Mouse (Mus musculus): Measurements from ENCODE around the gene Reps1.
"Not testable (repeated sequence)": the region's sequence is repeated elsewhere in the genome, so short reads cannot be mapped to it uniquely, and the experiment has no call there.

Gene Reps1

DNA sequence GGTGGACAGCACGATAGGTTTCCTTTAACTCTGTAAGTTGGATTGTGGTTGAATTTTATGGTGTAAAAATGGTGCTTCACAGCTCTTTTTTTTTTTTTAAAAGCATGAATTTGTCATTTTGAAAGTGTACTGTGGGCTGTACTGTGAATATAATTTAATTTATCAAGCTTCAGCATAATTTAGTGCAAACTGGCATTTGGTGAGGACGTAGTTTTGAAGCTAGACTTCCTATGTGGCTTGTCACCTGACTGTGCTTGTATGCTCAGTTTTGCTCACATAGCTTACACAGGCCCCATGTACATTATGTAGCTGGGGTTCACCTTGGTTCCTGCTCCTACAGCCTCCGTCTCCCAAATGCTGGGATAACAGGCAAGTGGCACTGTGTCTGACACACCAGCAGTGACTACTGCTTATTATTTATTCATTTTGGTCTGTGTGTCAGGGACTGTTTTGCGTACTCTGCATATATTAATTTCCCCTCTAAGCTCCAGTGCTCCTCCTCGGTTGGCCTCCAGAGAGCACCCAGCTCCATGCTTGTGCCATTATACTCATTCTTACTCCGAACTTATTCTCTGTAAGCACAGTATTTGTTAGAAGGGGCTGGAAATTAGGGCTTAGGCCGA is 9.1 kb downstream of the Reps1 start:
- DNase-seq (ENCODE audit: low spot score): no peak

DNA sequence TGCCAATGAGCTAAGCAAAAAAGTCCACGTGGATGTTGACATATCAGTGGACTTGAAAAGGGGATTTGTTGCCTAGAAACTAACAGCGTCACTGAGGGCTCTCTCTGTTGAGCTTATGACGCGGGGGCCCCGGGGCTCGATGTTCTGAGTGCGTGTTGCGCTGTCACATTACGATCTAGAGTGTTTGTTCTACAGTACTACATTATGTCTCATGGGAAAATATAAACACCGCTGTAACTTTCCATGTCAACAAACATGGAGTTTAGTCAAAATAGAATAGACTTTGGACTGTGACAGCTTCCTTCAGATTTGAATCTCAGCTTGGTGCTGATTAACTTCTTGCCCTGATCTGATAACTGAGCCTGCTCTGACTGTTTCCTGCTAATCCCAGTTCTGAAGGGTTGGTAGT is 10.4 kb downstream of the Reps1 start:
- no peak for DNase-seq (ENCODE audit: low spot score)

DNA sequence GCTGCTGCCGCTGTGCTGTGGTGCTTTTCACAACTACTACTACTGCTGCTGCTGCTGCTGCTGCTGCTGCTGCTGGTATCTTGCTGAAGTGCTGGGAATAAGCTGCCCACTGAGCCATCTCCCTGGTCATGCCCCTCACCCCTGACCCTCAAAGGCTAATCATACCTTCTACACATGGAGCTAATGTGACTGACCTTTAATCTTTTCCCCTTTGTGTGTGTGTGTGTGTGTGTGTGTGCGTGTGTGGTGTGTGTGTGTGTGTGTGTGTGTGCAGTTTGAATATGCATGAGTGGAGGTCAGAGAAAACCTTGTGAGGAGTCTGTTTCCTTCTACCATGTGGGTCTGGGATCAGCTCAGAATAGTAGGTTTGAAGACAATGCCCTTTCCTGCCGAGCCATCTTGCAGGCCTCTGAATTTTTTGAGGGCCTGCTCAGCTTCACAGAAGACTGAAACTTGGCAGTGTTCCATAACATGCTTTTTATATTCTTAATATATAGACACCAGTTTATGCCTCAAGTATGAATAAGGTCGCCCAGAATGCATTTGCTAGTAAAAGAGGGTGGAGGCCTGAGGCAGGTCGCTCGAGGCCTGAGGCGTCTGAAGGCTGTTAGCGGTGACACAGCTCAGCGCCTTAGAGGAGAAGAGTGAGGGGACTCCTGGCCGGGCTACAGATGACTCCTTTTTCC is 12.2 kb downstream of the Reps1 start:
- DNase-seq (ENCODE audit: low spot score): no peak

DNA sequence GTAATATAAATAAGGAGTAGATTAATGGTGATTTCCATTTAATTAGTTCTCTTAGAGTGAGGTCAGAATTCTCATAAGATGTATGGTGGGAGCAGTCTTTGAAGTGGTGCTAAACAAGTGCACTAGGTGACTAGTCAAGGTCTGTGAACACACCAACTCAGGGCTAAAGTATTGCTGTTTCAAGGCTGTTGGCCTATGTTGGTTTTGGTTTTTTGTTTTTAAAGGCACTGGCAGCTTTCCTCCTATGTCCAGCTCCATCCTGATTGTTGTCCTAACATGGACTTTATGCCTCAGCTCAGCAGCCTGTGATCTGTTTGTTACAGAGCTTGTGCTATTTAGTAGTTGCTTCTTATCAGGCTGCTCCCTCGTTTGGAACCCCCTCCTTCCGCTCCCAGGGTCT is 13.2 kb downstream of the Reps1 start:
- DNase-seq (ENCODE audit: low spot score): no peak

DNA sequence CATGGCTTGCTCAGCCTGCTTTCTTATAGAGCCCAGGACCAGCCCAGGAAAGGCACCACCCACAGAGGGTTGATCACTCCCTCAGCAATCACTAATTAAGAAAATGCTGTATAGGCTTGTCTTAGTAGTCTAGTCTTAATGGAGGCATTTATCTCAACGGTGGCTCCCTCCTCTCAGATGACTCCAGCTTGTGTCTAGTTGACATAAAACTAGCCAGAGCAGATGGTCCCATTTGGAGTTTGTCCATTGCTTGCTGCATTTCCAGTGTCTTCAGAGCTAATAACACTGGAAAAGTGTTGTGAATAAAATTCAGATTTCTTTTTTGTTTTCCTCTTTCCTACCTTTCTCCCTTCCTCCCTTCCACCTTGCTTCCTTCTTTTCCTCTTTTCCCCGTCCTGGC is 13.9 kb downstream of the Reps1 start:
- DNase-seq (ENCODE audit: low spot score): no peak

DNA sequence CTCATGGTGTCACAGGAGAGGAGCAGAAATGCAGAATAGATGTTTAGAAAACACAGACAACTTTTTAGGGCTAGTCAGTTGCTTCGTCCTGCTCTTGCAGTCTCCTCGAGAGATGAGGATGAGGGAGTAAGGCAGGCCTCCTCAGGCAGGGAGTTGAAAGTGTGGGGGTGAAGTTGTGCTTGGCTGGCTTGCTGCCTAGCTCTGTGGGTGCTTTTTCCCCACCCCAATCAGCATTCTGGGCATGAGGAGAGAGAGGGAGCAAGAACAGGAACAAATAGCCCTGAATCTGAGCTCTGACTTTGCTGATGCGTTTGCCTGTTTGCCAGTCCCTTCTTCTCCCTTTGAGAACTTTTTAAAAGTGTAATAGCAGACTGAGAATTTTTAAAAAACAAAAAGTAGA is 14.5 kb downstream of the Reps1 start:
- peak; percentile 47 for DNase-seq (ENCODE audit: low spot score)

DNA sequence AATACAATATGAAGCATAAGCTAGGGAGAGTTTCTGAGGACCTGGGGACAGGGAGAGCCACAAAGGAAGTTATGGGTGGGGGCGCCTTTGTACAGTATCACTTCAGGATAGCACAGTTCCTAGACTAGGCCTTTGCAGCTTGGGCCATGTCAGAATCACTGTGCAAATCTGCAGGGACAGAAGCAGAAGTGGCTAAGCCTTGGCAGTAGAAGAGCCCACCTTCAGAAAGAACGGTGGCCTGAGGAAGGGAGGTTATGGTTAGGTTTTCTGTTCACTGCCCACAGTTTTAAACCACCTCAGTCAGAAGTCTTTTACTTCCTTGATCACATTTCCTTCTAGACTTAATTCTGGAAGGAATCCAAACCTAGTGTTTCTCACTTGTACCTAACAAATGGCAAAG is 15.0 kb downstream of the Reps1 start:
- no peak for DNase-seq (ENCODE audit: low spot score)

DNA sequence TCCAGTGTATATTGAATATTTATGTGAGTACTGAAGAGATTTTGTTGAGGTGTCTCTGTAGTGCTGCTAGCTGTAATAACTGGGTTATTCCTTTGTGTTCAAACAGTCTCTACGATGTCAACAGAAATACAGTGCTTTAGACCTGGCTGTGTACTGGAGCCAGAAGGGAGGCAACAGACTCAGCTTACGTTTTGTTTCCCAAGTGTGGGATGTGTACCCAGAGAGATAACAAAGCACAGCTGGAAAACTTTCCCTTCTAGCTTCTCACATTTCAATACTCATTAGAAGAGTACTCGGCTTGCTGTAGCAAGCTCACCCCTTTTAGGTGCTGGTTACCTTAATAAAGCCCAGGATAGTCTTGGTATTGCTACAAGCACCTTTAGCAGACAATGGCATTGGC is 17.2 kb downstream of the Reps1 start:
- DNase-seq (ENCODE audit: low spot score): no peak

DNA sequence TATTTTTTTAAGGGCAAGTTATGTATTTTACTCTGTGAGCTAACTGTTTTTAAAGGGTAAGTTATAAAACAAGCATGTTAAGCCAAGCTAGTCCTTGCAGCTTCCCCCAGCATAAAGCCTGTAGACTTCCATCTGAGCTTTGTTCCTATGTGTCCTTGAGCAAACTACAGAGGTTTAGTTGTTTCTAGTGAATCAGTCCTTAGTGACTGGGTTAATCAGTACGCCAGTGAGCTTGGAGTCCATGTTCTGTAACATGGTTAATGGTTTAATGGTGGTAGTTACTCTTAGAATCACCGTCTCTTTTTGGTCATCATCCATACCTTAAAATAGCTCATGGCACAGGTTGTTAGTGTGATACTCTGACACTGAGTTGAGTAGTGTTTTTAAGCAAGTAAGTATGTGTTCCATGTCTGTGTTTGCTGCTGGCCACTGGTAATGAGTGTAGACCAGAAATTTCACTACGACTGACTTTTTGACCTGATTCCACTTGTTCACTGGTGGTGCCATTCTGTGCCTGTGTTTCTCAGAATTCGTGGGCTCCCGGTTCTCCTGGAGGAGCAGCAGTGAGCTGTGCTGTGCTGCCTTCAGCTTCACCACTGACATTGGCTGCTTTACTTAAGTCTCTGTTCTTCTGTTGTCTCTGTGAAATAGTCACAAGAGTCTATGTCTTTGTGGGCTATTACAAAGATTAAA is 18.9 kb downstream of the Reps1 start:
- no peak for DNase-seq (ENCODE audit: low spot score)

DNA sequence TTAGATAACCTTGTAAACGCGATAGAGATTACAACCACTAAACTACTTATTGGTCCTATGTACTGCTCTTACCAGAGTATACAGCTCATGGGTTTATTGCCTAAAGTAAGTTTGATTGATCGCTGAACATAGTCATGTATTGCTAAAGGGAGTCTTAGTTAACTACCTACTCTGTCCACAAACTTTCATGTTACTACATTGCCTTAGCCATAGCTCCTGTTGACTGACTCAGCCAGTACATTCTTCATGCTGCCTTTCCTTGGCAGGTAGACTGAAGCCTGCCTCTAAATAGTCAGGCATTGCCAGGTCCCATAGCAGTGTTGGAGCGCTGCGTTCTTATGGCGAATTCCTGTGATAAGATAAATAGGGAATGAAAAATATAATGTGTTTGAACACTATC is 20.2 kb downstream of the Reps1 start:
- no peak for DNase-seq (ENCODE audit: low spot score)

DNA sequence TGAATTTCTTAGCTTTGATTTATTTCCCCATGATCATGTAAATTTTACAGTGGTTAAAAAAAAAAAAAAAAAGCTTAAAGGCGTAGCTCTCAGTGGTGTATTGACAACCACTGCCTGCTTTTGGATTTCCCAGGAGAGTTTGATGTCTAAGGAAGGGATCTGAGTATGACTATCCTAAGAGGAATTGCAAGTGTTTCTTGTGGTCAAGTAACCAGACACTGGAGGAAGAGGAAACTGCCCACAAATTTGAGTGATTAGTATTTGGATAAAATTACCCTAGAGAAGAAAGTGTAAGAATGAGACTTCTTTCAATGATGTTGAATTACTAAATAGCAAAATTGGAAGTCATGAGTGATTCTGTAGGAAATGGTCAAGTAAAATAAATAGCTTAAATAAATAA is 25.9 kb downstream of the Reps1 start:
- DNase-seq (ENCODE audit: low spot score): no peak

DNA sequence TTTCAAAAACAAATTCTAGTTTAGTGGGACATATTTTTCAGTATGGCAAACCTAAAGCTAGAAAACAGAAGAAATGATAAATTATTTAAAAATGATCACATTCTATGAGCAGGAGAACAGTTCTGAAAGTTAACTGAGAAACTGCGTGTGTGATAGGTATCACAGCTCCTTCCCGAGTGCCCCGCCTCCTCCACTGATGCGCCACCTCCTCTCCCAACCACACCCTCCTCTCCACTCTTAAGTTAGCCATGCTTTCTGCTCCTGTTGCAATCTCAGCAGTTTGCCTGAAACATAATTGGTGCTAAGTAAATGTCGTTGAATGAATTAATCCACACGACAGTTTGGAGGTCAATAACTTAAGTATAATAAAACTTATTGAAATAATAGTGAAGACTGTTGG is 27.1 kb downstream of the Reps1 start:
- DNase-seq (ENCODE audit: low spot score): no peak

DNA sequence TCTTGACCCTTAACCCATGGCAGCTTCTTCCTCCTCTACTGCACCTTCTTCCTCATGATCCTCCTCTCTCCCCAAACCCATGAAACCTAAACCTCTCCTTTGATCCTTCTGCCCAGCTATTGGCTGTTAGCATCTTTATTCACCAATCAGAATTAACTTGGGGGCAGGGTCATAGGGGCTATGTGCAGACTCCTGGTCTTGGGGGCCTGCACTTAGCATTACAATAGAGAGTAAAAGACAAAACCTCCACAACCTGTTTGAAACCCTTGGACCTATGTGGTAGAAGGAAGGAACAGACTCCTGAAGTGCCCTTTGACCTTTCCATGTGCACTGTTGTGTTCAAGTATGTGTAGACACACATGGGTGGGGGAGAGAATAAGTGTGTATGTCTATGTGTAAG is 35.0 kb downstream of the Reps1 start:
- no peak for DNase-seq (ENCODE audit: low spot score)

DNA sequence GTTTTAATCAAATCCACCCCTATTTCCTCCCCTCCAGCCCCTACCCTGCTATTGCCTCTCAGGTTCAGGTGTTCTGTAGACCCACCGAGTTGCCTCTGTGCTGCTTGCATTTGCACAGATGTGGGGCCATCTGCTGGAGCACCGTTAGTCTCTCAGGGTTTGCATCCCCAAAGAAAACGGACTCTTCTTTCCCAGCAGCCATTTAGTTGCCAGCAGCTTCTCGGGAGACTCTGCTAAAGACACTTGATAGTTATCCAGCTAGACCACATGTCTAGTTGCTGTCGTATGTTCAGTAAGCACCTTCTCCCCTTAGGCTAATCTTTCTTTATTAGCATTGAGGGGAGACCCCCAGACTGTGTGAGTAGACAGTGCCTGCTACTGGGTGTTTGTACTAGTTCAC is 46.5 kb downstream of the Reps1 start:
- DNase-seq (ENCODE audit: low spot score): no peak

DNA sequence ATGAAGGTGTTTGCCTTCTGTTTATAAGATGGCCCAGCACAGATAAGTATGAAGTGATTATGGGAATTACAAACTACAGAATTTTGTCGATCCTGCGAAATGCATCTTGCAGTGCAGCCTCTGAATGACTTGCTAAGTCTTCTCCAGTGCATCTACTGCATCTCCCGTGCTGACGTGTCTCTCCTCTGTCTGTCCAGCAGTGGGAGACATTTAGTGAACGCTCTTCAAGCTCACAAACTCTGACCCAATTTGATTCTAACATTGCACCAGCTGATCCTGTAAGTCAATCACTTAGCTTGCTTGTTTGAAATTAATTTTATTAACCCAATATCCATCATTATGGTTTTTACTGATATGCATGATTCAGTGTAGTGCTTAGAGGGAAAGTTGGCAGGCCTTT is 51.8 kb downstream of the Reps1 start:
- DNase-seq (ENCODE audit: low spot score): no peak

DNA sequence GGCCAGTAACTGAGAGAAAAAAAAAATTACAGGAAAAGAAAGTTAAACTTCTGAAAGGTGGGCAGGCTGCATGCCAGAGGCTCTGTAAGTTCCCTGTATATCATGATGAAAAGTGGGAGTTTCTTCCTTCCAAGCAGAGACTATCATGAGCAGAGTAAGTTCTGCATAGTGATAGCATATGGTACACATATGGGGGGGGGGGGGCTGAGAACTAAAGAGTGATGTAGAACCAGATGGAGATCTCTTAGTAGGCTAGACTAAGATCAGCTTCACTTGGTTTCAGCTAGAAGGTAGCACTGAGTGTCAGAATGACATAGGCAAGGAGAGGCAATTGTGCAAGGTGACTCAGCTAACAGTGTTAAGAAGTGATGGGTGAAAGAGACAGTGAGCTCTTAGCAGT is 55.3 kb downstream of the Reps1 start:
- DNase-seq (ENCODE audit: low spot score): no peak

DNA sequence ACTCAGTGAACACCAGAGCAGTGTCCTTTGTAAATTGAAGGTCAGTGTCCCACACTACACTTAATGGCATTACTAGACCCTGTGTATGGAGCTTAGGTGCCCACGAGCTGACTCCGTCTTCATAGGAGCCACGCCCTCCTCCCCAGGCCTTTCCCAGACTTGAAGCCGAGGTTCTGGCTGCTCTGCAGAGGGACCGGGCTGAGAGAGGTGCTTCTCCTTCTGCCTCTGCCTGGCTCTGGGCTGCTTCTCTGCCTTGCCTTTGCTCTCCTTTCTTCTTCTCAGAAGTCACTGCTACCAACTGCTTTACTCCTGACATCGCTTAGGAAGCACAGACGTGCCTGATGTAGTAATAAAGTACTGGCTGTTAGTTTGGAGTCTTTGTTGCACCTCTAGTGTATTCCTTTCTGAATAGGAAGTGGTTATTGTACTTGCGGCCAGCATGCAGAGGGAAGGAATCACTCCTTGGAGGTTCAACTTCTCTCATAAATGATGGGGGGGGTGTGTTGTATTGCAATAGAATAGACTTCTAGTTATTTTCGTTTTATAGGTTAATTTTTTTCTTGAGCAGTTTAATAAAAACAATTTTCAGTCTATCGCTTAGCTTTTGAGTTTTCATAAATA is 57.9 kb downstream of the Reps1 start:
- no peak for DNase-seq (ENCODE audit: low spot score)

DNA sequence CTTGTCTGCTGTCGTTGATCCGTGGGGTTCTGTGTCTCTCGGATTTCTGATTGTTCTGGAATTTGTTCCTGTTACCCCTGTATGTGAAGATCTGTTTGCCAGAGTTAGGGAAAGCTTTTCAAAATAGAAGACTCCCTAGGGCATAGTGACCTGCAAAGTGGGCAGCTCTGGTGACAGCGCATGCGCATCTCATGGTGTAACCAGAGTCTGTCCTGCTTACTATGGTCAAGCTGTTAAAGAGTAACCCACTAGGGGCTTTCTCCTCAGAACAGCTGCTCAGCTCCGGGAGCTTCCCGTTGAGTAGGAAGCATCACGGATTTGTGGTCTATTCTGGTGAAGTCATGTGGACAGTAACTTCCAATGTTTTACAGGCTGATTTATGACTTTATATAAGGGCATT is 62.7 kb downstream of the Reps1 start:
- peak; percentile 16 for DNase-seq (ENCODE audit: low spot score)

DNA sequence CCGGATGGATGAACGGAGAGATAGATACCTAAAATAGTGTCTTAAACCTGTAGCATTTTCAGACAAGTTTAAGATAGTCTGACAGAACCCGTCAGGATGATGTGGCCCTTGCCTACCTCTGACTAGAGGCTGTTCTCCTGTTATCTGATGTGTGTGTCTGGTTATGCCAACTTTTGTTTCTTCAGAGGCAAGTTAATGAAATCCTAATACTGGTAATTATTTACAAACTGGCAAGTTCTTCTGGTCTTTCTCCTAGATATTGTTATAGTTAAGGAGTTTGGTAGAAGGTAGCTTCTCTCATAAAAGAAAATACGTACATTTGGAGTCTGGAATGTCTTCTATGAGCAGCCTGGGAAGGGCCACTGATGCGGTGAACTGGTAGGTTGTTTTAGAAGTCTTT is 74.6 kb downstream of the Reps1 start:
- DNase-seq (ENCODE audit: low spot score): no peak

DNA sequence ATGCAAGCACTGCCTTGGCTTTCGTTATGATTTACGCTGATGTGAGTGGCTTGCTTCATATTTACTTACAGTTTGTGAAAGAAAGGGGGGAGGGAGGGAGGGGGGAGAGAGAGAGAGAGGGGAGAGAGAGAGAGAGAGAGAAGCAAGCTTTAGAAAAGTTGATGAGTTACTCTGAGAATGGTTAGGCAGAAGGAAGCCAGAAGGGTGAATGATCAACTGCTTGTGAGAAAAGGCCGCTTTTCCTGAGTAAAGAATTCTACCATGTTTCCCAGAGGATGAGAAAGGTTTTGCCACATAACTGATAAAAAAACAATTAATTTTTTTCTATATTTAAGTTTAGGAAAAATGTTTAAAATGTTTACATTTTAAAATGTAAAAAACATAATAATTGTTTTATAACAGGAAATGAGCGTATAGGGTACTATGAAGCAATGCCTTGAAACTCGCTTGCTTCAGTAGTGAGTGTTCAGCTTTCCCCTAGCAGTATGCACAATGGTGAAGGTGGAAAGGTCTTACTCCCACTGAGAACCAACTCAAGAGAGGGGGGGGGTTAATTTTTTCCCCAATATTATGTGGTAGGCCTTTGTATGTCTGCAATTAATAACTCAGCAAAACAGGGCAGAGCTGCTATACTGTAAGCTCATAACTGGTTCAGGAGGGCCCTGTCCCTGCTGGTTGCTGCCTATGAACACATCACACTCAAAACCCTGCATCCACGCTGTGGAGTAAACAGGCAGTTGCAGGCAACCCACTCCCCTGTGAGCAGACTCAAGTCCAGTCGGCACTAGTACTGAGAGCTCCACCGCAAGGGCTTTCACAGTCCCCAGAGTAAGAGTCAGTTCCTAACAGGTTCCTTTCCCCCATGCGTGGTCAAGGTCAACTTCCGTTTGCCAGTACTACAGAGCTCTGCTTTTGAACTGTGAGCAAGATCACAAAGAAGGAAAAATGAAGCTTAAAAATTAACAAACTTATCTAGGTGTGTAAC is 76.3 kb downstream of the Reps1 start:
- no peak for DNase-seq (ENCODE audit: low spot score)

DNA sequence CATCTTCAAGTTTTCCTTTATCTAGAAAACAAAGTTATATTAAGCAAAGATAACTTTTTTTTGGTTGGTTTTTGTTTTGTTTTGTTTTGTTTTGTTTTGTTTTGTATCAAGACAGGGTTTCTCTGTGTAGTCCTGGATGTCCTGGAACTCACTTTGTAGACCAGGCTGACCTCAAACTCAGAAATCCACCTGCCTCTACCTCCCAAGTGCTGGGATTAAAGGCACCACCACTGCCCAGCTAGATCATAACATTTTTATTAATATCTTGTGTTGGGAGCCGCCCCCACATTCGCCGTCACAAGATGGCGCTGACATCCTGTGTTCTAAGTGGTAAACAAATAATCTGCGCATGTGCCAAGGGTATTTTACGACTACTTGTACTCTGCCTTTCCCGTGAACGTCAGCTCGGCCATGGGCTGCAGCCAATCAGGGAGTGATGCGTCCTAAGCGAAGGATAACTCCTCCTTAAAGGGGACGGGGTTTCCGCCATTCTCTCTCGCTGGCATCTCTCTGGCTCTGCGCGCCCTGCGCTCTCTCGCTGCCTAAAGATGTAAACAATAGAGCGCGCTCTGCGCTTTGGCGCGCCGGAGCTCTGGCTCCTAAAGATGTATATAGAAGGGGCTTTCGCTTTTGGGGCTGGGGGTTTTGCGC is 83.3 kb downstream of the Reps1 start:
- DNase-seq (ENCODE audit: low spot score): not testable (repeated sequence)
